Mouse (Mus musculus) stomach, postnatal 0 days (tissue): ENCODE measurements around the gene Gpr18. TPM values are rescaled to one million over a fixed set of nuclear protein-coding genes. Genes with fewer than 3 reads are reported as not detected.

Source experiments
- ATAC-seq: fragments of 200-750 bp; cut with Nextera tagmentation; 2 replicates; pipeline ENCODE4 v1.8.0; 2017; ENCODE audit not compliant: low FRiP score, low TSS enrichment
- DNase-seq: peaks from one replicate; pipeline ENCODE4 v3.0.0-alpha.2; 2016; ENCODE audit warnings: low spot score
- H3K27ac ChIP-seq: fragments of 300-500 bp; sonication (generic); replicated peaks from 2 replicates; pipeline ENCODE4 v1.5.1; 2014; ENCODE audit warnings: mild to moderate bottlenecking, control low read depth
- H3K27me3 ChIP-seq: fragments of 300-500 bp; sonication (generic); 2 replicates; pipeline ENCODE4 v1.6.1; 2014; ENCODE audit warnings: low read length; ENCODE audit not compliant: control insufficient read depth, insufficient read depth
- H3K36me3 ChIP-seq: fragments of 300-500 bp; sonication (generic); 2 replicates; pipeline ENCODE4 v1.6.1; 2014; ENCODE audit warnings: low read length, mixed read lengths; ENCODE audit not compliant: control insufficient read depth, insufficient read depth
- H3K4me1 ChIP-seq: fragments of 300-500 bp; sonication (generic); replicated peaks from 2 replicates; pipeline ENCODE4 v1.6.1; 2014; ENCODE audit warnings: antibody characterized with exemption; ENCODE audit not compliant: control insufficient read depth, insufficient read depth
- H3K4me2 ChIP-seq: fragments of 300-500 bp; sonication (generic); replicated peaks from 2 replicates; pipeline ENCODE4 v1.6.1; 2014; ENCODE audit warnings: low read depth, mild to moderate bottlenecking, control low read depth, moderate library complexity
- H3K4me3 ChIP-seq: fragments of 300-500 bp; sonication (generic); 2 replicates; pipeline ENCODE4 v1.5.1; 2014; ENCODE audit warnings: low read depth, low read length, control low read depth
- H3K9ac ChIP-seq: fragments of 300-500 bp; sonication (generic); 2 replicates; pipeline ENCODE4 v1.6.1; 2014; ENCODE audit warnings: mild to moderate bottlenecking, low read length, control low read depth, mixed read lengths
- H3K9me3 ChIP-seq: fragments of 300-500 bp; sonication (generic); 2 replicates; pipeline ENCODE4 v1.6.1; 2016; ENCODE audit warnings: low read length; ENCODE audit not compliant: control insufficient read depth
- CTCF ChIP-seq: IDR thresholded peaks from 2 replicates; pipeline ENCODE4 v1.5.1; 2016; ENCODE audit warnings: antibody characterized with exemption, low read depth, mild to moderate bottlenecking, moderate library complexity
- EP300 ChIP-seq: optimal IDR thresholded peaks from 2 replicates; pipeline ENCODE3; 2016; ENCODE audit warnings: antibody characterized with exemption
- WGBS: fragments of 180-500 bp; shearing (Covaris S2); extraction: QIAGEN DNeasy Blood & Tissue Kit; methylation state at CpG from one replicate; pipeline ENCODE4 v1.1.7; 2014; 5-methylcytosine and 5-hydroxymethylcytosine counted together
- polyA plus RNA-seq: library from polyadenylated mRNA; unstranded; fragments of >200 nt; fragmentation: Nextera tagmentation; extraction: Ambion mirVana; gene quantifications from 2 replicates; pipeline ENCODE4 v1.2.1, GENCODE M21; 2015

Gpr18 gene
- polyA plus RNA-seq, 1 experiment from 2014 or later = 0.06 TPM

- TF ChIP-seq EP300 (no peak), CTCF (no peak)
- no peak for ATAC-seq
- Histone ChIP-seq H3K27ac (no peak overlapping the region), H3K9ac (no peak overlapping the region), H3K36me3 (no peaks in the 10 kb centered on the region), H3K4me1 (no peaks in the 10 kb centered on the region), H3K4me2 (no peak overlapping the region), H3K27me3 (no peaks in the 10 kb centered on the region), H3K4me3 (no peak overlapping the region), H3K9me3 (no peaks in the 10 kb centered on the region)
- WGBS = 79% methylated on average over 2 of the region's 2 CpGs
- DNase-seq = no peak
Observed at GRCm38 (mm10) chr14:121897773-121898172, 17.8 kb downstream of the Gpr18 start.

DNA sequence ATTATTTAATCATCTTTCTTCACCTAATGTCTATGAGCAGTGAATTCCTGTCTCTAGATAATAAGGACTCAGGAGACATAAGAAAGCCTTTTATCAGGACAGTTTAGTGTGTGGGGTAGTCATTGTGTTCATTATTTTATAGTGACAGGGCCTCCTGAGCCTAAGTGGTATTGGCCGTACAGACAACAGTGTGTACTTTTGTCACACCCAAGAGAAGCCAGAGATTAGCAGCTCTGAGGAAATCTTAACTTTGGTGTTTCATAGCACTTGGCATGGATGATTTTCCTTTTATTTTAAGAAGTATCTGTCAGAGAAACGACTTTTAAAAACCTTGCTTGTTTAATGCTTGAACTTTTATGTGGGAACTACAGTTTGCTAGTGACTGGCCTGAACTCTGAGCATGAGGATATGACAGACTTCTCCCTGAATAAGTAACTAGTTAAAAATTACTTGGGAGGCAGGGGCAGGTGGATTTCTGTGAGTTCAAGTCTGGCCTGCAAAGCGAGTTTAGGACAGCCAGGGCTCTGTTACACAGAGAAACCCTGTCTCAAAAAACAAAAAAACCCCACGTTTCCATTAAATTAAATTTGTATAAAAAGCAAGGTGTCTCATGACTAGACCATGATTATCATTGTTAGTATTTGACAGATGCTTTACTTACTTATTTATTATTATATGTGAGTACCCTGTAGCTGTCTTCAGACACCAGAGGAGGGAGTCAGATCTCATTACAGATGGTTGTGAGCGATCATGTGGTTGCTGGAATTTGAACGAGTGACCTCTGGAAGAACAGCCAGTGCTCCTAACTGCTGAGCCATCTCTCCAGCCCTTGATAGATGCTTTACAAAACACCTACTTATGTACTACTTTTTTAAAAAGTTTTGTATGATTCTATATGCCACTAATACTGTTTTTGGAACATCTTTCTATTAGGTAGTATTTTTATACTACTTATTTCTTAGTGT is 19.2 kb downstream of the Gpr18 start:
- Histone ChIP-seq H3K27ac (no peak overlapping the region), H3K9me3 (no peaks in the 10 kb centered on the region), H3K4me3 (no peak overlapping the region), H3K4me2 (no peak overlapping the region), H3K36me3 (no peaks in the 10 kb centered on the region), H3K9ac (no peak overlapping the region), H3K4me1 (no peaks in the 10 kb centered on the region), H3K27me3 (no peaks in the 10 kb centered on the region)
- 42% methylated on average over 6 of the region's 6 CpGs for WGBS
- no peak for ATAC-seq
- no peak for TF ChIP-seq CTCF
- no peak for TF ChIP-seq EP300
- no peak for DNase-seq

GRCm38 (mm10) chr14:121895316-121895715 is 20.3 kb downstream of the Gpr18 start:
- Histone ChIP-seq H3K9ac (no peak overlapping the region), H3K36me3 (no peaks in the 10 kb centered on the region), H3K4me2 (no peak overlapping the region), H3K4me3 (no peak overlapping the region), H3K27ac (no peak overlapping the region), H3K27me3 (no peaks in the 10 kb centered on the region), H3K9me3 (no peaks in the 10 kb centered on the region), H3K4me1 (no peaks in the 10 kb centered on the region)
- ATAC-seq (no peak), DNase-seq (no peak)
- 69% methylated on average over 4 of the region's 4 CpGs for WGBS
- TF ChIP-seq EP300 (no peak), CTCF (no peak)

DNA sequence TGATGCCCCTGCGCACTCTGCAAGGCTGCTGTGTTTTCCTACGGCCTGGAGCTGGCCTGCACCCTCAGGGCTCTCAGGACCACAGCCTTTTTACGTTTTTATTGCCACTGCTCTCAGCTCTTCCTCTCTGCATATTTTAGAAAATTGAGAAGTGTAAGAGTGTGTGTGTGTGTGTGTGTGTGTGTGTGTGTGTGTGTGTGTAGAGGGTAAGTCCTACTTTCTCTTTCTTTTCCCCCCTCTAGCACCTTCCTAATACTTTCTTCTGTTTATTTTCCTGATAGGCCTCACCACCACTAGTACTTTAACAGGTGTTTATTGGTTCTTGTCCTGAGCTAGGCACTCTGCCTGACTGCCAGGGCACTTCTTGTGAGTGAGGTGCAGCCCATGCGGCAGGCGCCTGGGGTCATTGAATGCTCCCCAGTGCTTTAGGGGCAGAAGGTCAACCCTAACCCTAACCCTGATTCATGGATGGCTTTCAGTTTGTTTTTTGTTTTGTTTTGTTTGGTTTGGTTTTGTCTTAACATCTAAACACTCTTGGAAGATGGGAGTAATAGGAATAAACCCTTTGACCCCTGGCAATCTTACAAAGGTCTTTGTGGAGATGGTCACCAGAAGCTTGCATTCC is 21.0 kb downstream of the Gpr18 start:
- H3K27ac ChIP-seq = no peak overlapping the region
- H3K4me2 ChIP-seq = no peak overlapping the region
- WGBS = 70% methylated on average over 5 of the region's 5 CpGs
- no peak for TF ChIP-seq CTCF
- TF ChIP-seq EP300 = no peak
- H3K4me1 ChIP-seq = no peaks in the 10 kb centered on the region
- H3K27me3 ChIP-seq = no peaks in the 10 kb centered on the region
- no peak overlapping the region for H3K4me3 ChIP-seq
- no peak for DNase-seq
- H3K36me3 ChIP-seq = no peaks in the 10 kb centered on the region
- no peaks in the 10 kb centered on the region for H3K9me3 ChIP-seq
- H3K9ac ChIP-seq = no peak overlapping the region
- no peak for ATAC-seq

DNA sequence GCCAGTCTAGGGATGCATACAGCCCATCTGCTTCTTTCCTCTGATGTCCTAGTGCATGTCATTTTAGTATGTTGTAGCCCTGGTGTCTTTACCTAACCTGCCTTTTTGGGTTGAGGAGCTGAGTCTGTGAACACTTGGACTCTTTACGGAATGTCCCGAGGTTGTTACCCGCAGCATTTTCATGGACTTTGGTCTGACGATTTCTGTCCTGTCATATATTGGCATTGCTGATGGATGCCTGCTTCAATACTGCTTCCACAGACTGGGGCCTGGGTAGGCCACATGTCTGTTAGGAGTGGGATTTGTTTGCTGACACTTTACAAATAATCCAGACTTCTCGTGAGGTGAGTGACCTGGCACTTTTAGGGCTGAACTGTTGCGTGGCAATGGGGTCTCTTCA is 21.8 kb downstream of the Gpr18 start:
- Histone ChIP-seq H3K27me3 (no peaks in the 10 kb centered on the region), H3K9me3 (no peaks in the 10 kb centered on the region), H3K4me2 (no peak overlapping the region), H3K36me3 (no peaks in the 10 kb centered on the region), H3K9ac (no peak overlapping the region), H3K27ac (no peak overlapping the region), H3K4me3 (no peak overlapping the region), H3K4me1 (no peaks in the 10 kb centered on the region)
- no peak for ATAC-seq
- TF ChIP-seq EP300 (no peak), CTCF (no peak)
- DNase-seq = no peak
- WGBS = 75% methylated on average over 6 of the region's 6 CpGs
